Mouse (Mus musculus) cortical plate, adult 2 months (tissue): Measurements from ENCODE around the gene Lcmt1.

Source experiments
- CTCF ChIP-seq: fragments of 200-500 bp; IDR thresholded peaks from 2 replicates; pipeline ENCODE4 v1.5.1; 2011; ENCODE audit warnings: mild to moderate bottlenecking, control low read depth, low read length; ENCODE audit not compliant: insufficient read depth; ENCODE audit errors: extremely low read depth
- POLR2A ChIP-seq: fragments of 200-500 bp; IDR thresholded peaks from 2 replicates; pipeline ENCODE4 v1.6.1; 2011; ENCODE audit warnings: mild to moderate bottlenecking, low read length, control low read depth; ENCODE audit not compliant: insufficient read depth; ENCODE audit errors: extremely low read depth

DNA sequence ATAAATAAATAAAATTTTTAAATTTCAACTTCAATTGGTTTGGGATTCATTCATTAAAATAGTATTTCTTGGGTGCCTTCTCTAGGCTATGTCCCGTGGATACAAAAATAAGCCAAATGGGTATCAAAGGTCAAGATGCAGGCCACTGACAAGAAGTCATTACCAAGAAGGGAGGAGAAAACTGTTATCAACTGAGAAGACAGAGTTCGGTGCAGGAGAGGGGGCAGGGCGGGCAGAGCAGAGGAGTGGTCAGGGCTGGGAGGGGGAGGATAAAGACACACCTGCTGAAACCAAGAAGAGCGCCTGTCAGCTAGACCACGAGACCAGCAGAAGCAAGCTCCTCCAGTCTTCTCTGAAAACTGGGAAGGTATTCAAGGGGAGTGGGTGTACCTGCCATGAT, 15.7 kb upstream of the Lcmt1 start:
- TF ChIP-seq CTCF, result no peak
- TF ChIP-seq POLR2A, result no peak
